23 mouse cellular contexts compared by ENCODE assay signal in the genomic region with DNA sequence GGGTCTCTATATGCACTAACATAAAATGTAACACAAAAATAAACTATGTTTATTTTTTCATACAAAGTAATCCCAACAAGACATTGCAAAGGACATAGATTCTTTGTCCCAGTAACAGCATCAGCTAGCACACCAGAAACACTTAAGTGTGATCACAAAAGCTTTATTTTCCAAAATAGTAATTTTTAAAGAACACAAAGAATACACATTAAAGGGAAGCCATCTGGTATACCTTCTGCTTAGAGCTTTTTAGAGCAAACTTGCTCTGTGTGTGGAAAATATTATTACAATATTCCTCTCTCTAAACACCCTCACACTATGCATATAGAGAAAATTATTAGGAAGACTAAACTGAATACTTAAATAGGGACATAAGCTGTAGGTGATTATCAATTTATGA.
DNase-seq lines count a peak whose midpoint lies in the region; ATAC-seq lines count a peak whose summit lies in the region.
"Had no signal": no experiment of that assay in that cellular context is flagged by ENCODE, and none has a peak within 500 bp of the region (broad histone marks: within the 10 kb centered on the region; RNA-seq: fewer than 3 reads in every experiment).

No protein-coding gene starts in this region.

- no peak overlapping the region for H3K9ac ChIP-seq in forebrain, embryonic 14.5 days (ENCODE audit: low read length)
- H3K9ac ChIP-seq in forebrain, embryonic 13.5 days: no peak overlapping the region
- H3K9ac ChIP-seq in midbrain, embryonic 14.5 days (replicated peaks; ENCODE audit: low read length): no peak overlapping the region
- H3K9ac ChIP-seq: embryonic facial prominence, embryonic 12.5 days; forebrain, embryonic 15.5 days had no signal

- no peaks in the 10 kb centered on the region for H3K9me3 ChIP-seq in forebrain, embryonic 14.5 days (replicated peaks; ENCODE audit: control insufficient read depth, low read length)
- H3K9me3 ChIP-seq in forebrain, embryonic 13.5 days (replicated peaks): no peaks in the 10 kb centered on the region
- H3K9me3 ChIP-seq in midbrain, embryonic 14.5 days (ENCODE audit: control insufficient read depth, low read length): no peaks in the 10 kb centered on the region
- H3K9me3 ChIP-seq: embryonic facial prominence, embryonic 10.5 days; embryonic facial prominence, embryonic 12.5 days; forebrain, embryonic 15.5 days; G1E had no signal

- no peak for ATAC-seq in forebrain, embryonic 14.5 days
- ATAC-seq in forebrain, embryonic 13.5 days: no peak
- ATAC-seq in frontal cortex, adult (ENCODE audit: low TSS enrichment): peak; percentile 22
- no peak for ATAC-seq in midbrain, embryonic 14.5 days (ENCODE audit: low FRiP score, low TSS enrichment)
- ATAC-seq: activated CD4-positive, CD25-positive, alpha-beta regulatory T cell, adult 4 months; CD4-positive, CD25-positive, alpha-beta regulatory T cell, adult 4 months; forebrain, embryonic 15.5 days; Patski had no signal

- no peak overlapping the region for H3K4me3 ChIP-seq in forebrain, embryonic 14.5 days (ENCODE audit: low read depth, low read length)
- no peak overlapping the region for H3K4me3 ChIP-seq in forebrain, embryonic 13.5 days
- no peak overlapping the region for H3K4me3 ChIP-seq in midbrain, embryonic 14.5 days (replicated peaks; ENCODE audit: low read depth, low read length)
- H3K4me3 ChIP-seq: embryonic facial prominence, embryonic 10.5 days; embryonic facial prominence, embryonic 12.5 days; forebrain, embryonic 15.5 days had no signal

- no peak overlapping the region for H3K4me2 ChIP-seq in forebrain, embryonic 14.5 days (ENCODE audit: low read length)
- no peak overlapping the region for H3K4me2 ChIP-seq in forebrain, embryonic 13.5 days
- H3K4me2 ChIP-seq in midbrain, embryonic 14.5 days (ENCODE audit: low read length): no peak overlapping the region
- H3K4me2 ChIP-seq: embryonic facial prominence, embryonic 12.5 days; forebrain, embryonic 15.5 days had no signal

- H3K36me3 ChIP-seq in forebrain, embryonic 14.5 days (ENCODE audit: control insufficient read depth, insufficient read depth, low read length): no peaks in the 10 kb centered on the region
- H3K36me3 ChIP-seq in forebrain, embryonic 13.5 days (ENCODE audit: poor library complexity, severe bottlenecking): no peaks in the 10 kb centered on the region
- no peaks in the 10 kb centered on the region for H3K36me3 ChIP-seq in midbrain, embryonic 14.5 days (ENCODE audit: control insufficient read depth, insufficient read depth, low read length)
- H3K36me3 ChIP-seq: embryonic facial prominence, embryonic 10.5 days; embryonic facial prominence, embryonic 12.5 days; forebrain, embryonic 15.5 days; G1E had no signal

- H3K4me1 ChIP-seq in forebrain, embryonic 14.5 days (ENCODE audit: control insufficient read depth, insufficient read depth, low read length): no peaks in the 10 kb centered on the region
- no peaks in the 10 kb centered on the region for H3K4me1 ChIP-seq in forebrain, embryonic 13.5 days
- H3K4me1 ChIP-seq in midbrain, embryonic 14.5 days (ENCODE audit: control insufficient read depth, insufficient read depth, low read length): no peaks in the 10 kb centered on the region
- H3K4me1 ChIP-seq: embryonic facial prominence, embryonic 10.5 days; embryonic facial prominence, embryonic 12.5 days; forebrain, embryonic 15.5 days had no signal

- H3K27me3 ChIP-seq in forebrain, embryonic 14.5 days (replicated peaks; ENCODE audit: control insufficient read depth, insufficient read depth, low read length): no peaks in the 10 kb centered on the region
- no peaks in the 10 kb centered on the region for H3K27me3 ChIP-seq in forebrain, embryonic 13.5 days
- no peaks in the 10 kb centered on the region for H3K27me3 ChIP-seq in midbrain, embryonic 14.5 days (ENCODE audit: control insufficient read depth, insufficient read depth, low read length)
- H3K27me3 ChIP-seq: CH12.LX; embryonic facial prominence, embryonic 12.5 days; forebrain, embryonic 15.5 days; Patski had no signal

- DNase-seq in forebrain, embryonic 14.5 days (ENCODE audit: low spot score): peak; percentile 27
- no peak for DNase-seq in frontal cortex, postnatal 25 days (ENCODE audit: low spot score in 2 of 2)
- DNase-seq in telencephalon, adult 2 months (ENCODE audit: low read depth, low spot score): peak; percentile 53
- no peak for DNase-seq in midbrain, embryonic 14.5 days
- DNase-seq: adrenal gland, adult 8-10 months; adrenal gland, postnatal 14 days; adrenal gland, postnatal 36 days; B cell, adult 2 months; cerebellum, adult 11-12 months; cerebellum, adult 2 months; cerebellum, adult 9-10 months; cerebellum, postnatal 10 days; cerebellum, postnatal 25 days had no signal

- H3K27ac ChIP-seq in forebrain, embryonic 14.5 days (ENCODE audit: low read depth, low read length): no peak overlapping the region
- no peak overlapping the region for H3K27ac ChIP-seq in forebrain, embryonic 13.5 days
- no peak overlapping the region for H3K27ac ChIP-seq in midbrain, embryonic 14.5 days (replicated peaks; ENCODE audit: low read depth, low read length)
- H3K27ac ChIP-seq: embryonic facial prominence, embryonic 10.5 days; embryonic facial prominence, embryonic 12.5 days; forebrain, embryonic 15.5 days had no signal

Comparison
In these comparisons a context has a peak if more than half of its experiments do, and no peak if none do; other contexts are left out.
1. DNase-seq: peak in forebrain, embryonic 14.5 days (single experiment) and telencephalon, adult 2 months (single experiment); none in frontal cortex, postnatal 25 days (0 of 2) and midbrain, embryonic 14.5 days (single experiment).